Mouse (Mus musculus): Measurements from ENCODE around the gene Lrrc10.
"Not testable (repeated sequence)": the region's sequence is repeated elsewhere in the genome, so short reads cannot be mapped to it uniquely, and the experiment has no call there.

Lrrc10 gene

DNA sequence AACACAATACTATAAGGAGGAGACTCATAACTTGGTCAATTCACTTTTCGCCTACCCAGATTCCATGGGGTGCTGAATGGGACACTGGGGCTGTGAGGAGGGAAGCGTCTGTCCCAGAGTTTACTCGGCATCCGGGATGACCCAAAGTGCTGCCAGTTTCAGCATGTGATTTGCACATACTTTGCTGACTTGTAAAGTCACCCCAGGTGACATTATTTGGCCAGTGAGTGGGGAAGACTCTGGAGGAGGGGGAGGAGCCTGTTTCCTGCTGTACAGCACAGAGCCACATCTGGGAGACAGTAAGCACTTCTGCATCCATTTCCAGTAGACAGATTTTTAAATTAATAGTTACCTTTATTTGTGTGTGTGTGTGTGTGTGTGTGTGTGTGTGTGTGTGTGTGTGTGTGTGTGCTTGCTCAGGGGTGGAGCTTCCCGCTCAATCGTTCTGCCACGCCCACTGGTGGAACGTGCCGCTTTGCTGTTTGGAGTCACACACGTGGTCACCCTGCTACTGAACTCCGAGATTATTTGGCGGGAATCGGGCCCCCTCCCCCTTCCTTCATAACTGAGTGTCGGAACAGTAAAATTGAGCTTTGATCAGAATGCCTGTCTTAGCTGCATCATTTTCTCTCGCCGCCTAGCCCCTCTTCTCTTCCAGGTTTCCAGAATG lies 1.5 kb upstream of the Lrrc10 start:
- DNase-seq (ENCODE audit: extremely low spot score, low spot score) = not testable (repeated sequence)

DNA sequence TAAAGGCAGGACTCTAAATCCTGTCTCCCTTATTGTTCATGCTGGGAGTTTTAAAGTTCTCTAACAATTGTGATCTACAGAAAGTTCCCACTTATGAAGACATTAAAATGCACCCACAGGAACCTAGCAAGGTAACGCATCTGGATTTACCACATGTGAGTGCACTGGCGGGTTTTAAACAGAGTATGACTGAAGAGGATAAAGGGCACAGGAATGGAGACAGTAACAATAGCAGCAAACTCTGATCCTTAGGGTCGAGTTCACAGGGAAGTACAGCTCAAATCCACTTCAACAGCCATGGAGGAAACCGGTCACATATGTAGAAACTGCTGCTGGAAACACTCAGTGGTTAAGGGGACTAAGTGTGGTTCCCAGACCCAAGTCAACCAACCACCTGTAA lies 4.1 kb downstream of the Lrrc10 start:
- DNase-seq (ENCODE audit: extremely low spot score, low spot score) = no peak

DNA sequence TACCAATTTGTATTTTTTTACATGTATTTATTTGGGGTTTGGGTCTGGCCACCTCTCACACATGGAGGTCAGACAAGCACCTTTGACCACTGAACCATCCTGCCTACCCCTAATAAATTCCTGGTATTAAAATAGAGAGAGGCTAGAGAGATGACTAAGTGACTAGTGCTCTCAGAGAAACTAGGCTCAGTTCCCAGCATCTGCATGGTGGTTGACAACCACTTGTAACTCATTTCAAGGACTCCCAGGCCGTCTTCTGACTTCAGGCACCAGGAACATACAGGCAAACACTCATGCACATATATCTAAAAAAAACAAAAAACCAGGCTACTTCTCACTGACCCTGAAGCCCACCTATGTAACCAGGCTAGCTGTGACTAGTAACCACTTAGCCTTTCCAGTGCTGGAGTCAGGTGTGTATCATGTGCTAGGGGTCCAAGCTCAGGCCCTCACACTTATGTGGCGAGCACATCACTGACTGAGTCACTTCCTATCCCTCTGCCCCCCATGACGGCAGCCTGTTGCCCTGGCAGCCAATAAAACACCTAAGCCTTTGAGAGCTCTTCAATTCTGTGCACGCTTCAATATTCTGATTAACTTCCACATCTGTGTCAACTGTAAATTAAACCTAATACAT lies 4.9 kb downstream of the Lrrc10 start:
- DNase-seq (ENCODE audit: extremely low spot score, low spot score) = no peak

- no peak for DNase-seq (ENCODE audit: extremely low spot score, low spot score)
Observed at GRCm38 (mm10) chr10:117055668-117056067, 10.5 kb downstream of the Lrrc10 start.

- DNase-seq (ENCODE audit: extremely low spot score, low spot score) = no peak
Observed at GRCm38 (mm10) chr10:117062894-117063253, 17.7 kb downstream of the Lrrc10 start.

DNA sequence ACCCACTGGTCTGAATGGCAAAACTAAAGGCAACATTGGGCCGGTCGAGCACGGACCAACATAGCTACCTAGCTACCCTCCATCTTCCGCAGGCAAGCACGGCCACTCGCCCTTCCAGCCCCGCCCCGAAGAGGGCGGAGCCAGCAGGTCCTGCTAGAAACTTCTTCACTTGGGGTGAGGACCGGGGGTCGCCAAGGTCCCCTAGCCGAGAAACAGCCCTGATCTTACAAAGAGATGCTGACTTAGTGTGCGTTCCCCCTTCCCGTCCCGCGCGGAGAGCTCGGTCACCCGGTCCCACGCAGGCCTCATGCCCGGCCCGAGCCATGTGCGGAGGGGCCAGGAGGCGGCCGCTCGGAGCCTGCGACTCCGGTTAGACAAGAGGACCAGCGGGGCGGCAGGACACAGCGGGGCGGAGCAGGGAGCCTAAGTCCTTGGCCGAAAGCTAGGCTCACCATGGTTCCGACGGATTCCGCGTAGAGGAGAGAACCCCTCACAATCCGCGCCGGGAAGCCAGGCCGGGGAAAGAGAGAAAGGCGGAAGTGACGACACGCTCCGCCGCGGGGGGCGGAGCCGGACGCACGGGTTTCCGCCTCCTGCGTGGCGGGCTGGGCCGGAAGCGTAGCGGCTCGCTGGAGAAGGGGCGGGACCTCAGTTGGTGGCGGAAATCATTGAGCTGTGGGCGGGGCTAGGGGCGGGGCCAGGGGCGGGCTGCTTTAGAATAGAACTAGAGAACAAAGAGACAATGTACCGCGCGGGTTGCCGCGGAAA lies 18.3 kb downstream of the Lrrc10 start, which contains the start of gene Cct2:
Gene Cct2 (minus strand): TSS at position 561 of the 768 bp plus-strand sequence.
- DNase-seq (ENCODE audit: extremely low spot score, low spot score) = peak; percentile 98

GRCm38 (mm10) chr10:117064076-117064475 lies 18.9 kb downstream of the Lrrc10 start:
- no peak for DNase-seq (ENCODE audit: extremely low spot score, low spot score)

GRCm38 (mm10) chr10:117069109-117069508 lies 24.0 kb downstream of the Lrrc10 start:
- DNase-seq (ENCODE audit: extremely low spot score, low spot score) = no peak

DNA sequence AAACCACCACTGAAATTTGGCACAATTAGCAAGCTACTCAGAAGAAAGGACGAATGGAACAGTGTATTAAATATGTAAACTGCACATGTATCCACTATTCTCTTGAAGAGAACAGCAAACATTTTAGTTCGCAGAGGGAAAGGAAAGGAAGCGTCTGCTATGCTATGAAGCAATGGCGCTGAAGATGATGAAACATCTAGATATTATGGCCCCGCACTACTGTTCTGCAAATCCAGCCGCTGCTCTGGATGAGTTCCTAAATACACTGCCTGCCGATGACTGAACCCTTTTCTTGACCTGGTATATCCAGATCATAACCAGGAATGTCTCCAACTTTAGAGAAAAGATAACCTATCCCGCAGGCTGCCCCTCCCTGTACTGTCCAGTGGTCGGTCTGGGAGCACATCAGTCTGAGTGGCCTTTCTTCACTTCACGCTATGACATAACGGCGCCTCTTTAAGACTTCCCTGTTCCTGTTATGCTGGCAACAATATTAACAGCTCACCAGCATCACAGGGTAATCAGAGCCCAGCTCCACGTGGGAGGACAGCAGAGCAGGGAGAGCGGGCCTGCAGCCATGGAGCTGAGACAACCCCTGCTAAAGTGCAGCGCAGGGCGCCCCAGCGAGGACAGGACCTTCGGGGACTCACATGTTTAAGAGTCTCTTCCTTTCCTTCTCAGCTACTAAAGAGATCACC lies 27.2 kb downstream of the Lrrc10 start:
- DNase-seq (ENCODE audit: extremely low spot score, low spot score) = no peak

DNA sequence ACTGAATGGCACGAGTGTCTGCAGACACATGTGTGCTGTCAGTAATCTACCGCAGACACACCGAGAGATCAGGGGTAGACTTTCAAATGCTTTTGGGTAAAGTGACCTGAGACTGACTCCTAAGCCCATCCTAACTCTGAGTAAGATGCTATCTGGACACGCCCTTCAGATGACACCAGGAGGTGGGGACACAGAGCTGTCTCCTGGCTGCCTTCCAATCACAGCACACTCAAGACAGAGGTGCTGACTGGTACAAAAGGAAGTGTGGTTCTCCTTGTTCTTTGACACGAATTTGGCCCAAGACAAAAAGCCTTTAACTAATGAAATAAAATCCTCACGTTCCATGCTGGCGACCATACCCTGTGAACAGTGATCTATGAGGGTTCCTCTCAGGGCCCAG lies 28.0 kb downstream of the Lrrc10 start:
- no peak for DNase-seq (ENCODE audit: extremely low spot score, low spot score)

DNA sequence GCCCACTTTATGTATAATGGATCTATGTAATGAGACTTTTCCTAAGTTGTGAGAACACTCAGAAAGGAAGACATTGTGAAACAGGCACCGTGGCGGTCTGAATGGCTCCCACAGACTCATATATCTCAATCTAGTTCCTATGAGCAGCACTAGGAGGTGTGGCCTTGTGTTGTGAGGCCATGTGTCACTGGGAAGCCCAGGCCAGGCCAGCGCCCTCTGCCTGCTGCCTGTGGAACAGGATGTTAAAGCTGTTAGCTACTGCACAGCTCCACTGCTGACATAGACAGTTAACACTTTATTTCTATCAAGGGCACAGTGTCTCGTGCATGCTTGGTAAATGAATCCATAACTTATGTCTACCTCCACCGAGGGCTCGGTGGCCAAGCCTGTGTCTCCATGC lies 33.1 kb downstream of the Lrrc10 start:
- DNase-seq (ENCODE audit: extremely low spot score, low spot score) = peak; percentile 29

DNA sequence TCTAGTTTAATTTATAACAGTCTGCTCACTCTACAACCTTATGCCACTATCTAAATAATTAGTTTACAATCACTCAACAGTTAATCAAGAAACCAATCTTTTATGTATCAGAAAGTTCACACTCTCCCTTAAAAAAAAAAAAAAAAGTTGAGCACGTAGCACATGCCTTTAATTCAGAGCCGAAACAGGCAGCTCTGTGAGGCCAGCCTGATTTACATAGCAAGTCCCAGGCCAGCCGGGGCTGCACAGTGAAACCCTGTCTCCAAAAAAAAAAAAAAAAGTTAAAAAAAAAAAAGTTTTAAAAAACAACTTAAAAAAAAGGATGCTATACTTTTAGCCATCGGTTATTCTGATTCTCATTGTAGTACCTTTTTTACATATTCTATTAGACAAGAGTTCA lies 36.2 kb downstream of the Lrrc10 start:
- DNase-seq (ENCODE audit: extremely low spot score, low spot score) = no peak

DNA sequence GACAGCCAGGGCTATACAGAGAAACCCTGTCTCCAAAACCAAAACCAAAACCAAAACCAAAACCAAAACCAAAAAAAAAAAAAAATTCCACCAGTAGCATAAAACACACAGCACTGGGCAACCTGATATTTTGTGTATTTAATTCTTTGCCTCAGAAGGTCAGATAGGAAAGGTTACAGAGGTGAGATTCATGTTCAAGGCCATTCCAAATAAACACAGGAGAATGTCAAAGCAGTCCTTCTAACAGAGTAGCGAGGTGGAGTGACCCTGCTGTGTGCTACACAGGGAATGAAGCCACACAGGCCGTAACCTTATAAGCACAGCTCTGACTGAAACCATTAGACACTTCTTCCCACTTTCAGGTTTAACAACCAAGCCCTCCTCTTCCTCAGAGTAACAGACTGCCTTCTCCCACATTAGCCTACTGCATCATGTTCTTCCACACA lies 36.8 kb downstream of the Lrrc10 start:
- DNase-seq (ENCODE audit: extremely low spot score, low spot score) = no peak

DNA sequence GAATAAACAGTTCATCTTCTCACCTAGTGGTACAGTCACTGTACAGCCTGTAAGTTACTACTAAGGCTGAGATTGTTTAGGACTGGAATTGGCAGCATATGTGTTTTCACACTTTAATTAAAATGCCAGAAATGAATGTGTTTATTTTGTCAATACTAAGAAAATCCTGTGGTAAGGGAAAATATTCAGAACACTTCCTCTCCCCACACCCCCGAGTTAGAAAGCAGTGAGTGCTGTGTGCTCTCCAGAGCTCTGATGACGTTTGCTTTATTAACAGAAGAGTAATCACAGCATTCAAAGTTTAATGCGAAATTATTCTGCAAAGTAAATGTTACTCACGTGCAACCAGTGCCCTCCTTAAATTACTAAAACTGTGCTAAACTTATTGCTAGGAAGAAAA lies 44.5 kb downstream of the Lrrc10 start:
- DNase-seq (ENCODE audit: extremely low spot score, low spot score) = no peak

DNA sequence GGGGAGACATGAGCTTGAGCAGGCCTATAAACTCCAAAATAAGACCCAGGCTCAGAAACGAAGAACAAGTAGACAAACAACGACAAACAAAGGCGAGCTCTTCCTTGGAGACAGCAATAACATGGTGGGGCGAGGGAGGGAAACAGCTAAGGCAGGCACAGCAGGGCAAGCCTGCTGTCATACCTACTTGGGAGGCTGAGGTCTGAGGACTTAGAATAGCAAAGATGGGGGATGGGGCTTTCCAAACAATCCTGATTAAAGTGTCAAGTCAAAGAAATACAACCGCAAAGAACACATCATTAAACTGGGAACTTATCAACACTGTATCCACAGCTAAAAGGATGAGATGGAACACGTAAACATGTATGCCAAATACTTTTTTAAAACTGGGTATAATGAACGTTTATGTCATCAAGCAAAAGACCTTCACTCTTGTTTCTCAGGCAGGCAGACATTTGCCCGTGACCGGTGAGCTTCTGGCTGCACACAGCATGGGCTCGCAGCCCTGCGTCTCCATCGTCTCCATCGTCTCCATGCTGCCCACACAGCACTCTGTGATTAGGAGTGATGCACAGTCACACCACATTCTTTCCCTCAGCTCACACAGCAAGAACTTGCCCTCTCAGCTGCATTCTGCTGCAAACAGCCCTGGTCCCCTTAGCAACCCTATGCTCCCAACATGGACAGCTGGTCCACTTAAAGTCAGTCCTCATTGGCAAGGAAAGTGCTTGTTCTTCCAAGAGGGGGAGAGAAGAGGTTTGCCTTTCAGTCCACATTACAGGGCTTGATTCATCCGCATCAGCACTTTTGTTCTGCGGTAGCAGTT lies 49.6 kb downstream of the Lrrc10 start:
- peak; percentile 54 for DNase-seq (ENCODE audit: extremely low spot score, low spot score)

DNA sequence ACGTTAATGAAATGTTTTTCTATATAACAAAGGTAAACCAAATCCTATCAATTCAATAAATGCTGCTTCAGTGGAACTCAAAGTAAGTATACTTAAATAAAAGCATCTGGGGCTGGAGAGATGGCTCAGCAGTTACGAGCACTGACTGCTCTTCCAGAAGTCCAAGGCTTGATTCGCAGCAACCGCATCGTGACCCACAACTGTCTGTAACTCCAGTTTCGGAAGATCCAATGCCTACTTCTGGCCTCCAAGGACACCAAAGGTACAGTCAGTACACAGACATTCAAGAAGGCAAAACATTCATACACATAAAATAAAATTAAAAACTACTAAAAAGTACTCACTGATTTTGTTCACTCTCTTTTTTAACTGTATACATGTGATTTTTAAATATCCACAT lies 51.0 kb downstream of the Lrrc10 start:
- no peak for DNase-seq (ENCODE audit: extremely low spot score, low spot score)
